Mouse (Mus musculus): ENCODE measurements around the gene Vcam1. TPM values are rescaled to one million over a fixed set of nuclear protein-coding genes. Genes with fewer than 3 reads are reported as not detected.
A peak's percentile ranks its signal among the peaks of the same experiment; 100 is the strongest.

The Vcam1 gene
- total RNA-seq, 4 experiments from 2014 or later = 21.2 to 29.7 (median 23.9) TPM

- DNase-seq (ENCODE audit: low spot score in 2 of 2) = no peak
Observed at GRCm38 (mm10) chr3:116085962-116086361, 43.5 kb downstream of the Vcam1 start.

GRCm38 (mm10) chr3:116080939-116081676 is 48.4 kb downstream of the Vcam1 start:
- no peak for DNase-seq (ENCODE audit: low spot score in 2 of 2)

- DNase-seq (ENCODE audit: low spot score in 2 of 2) = no peak
Observed at GRCm38 (mm10) chr3:116080166-116080788, 49.2 kb downstream of the Vcam1 start.

GRCm38 (mm10) chr3:116078490-116078889 is 51.0 kb downstream of the Vcam1 start:
- DNase-seq (ENCODE audit: low spot score in 2 of 2) = peak in 1 of 2 experiments; percentile 15

- DNase-seq (ENCODE audit: low spot score in 2 of 2) = no peak
Observed at GRCm38 (mm10) chr3:116076739-116077138, 52.7 kb downstream of the Vcam1 start.

- no peak for DNase-seq (ENCODE audit: low spot score in 2 of 2)
Observed at GRCm38 (mm10) chr3:116072584-116072983, 56.9 kb downstream of the Vcam1 start.

GRCm38 (mm10) chr3:116062141-116062540 is 67.3 kb downstream of the Vcam1 start:
- DNase-seq (ENCODE audit: low spot score in 2 of 2) = no peak

- DNase-seq (ENCODE audit: low spot score in 2 of 2) = no peak
Observed at GRCm38 (mm10) chr3:116060320-116060719, 69.2 kb downstream of the Vcam1 start.

Other genes with a start within 250 kb of the Vcam1 start
- gene Dph5, start 241.9 kb downstream of the Vcam1 start, total RNA-seq (2022) = 10 to 100 TPM; 13.5 to 14.0 (median 13.9) TPM
- gene Slc30a7, start 122.3 kb downstream of the Vcam1 start, total RNA-seq (2022) = 10 to 100 TPM; 24.7 to 34.0 (median 27.6) TPM
- 10 to 100 TPM; 58.0 to 68.7 (median 61.3) TPM for gene Extl2, start 122.2 kb downstream of the Vcam1 start, total RNA-seq (2022)
- 1 to 10 TPM; 3.7 to 8.8 (median 5.4) TPM for gene Gpr88, start 123.8 kb upstream of the Vcam1 start, total RNA-seq (2022)

Measured in layer of hippocampus, adult 8-10 months (tissue).